Mouse (Mus musculus) naive thymus-derived CD4-positive, alpha-beta T cell, adult 5 months (primary cell): ENCODE measurements around the gene Zfp992. TPM values are rescaled to one million over a fixed set of nuclear protein-coding genes. Genes with fewer than 3 reads are reported as not detected.

Experiments used
- polyA plus RNA-seq: library from polyadenylated mRNA; unstranded; fragments of 100-300 nt; shearing (Covaris generic); gene quantifications from one replicate; pipeline ENCODE4 v1.2.1, GENCODE M21; 2017

Zfp992 gene
- polyA plus RNA-seq = 1.4 TPM

GRCm38 (mm10) chr4:146448950-146449349 is at the start of gene Zfp992:
Zfp992 (plus strand) TSS chr4:146449023.

GRCm38 (mm10) chr4:146501727-146502126 is 52.9 kb downstream of the Zfp992 start, which contains the start of gene Zfp981:
Zfp981 (plus strand) TSS chr4:146502027.

Other genes with a start within 250 kb of the Zfp992 start
- gene Zfp981, start 53.0 kb downstream of the Zfp992 start, polyA plus RNA-seq = 0.57 TPM
- gene Zfp993, start 161.9 kb downstream of the Zfp992 start, polyA plus RNA-seq = 5.4 TPM